Mouse (Mus musculus) adrenal gland, postnatal 36 days (tissue): ENCODE results near the gene Gc. TPM values are rescaled to one million over a fixed set of nuclear protein-coding genes. Genes with fewer than 3 reads are reported as not detected.

Experiments used
- total RNA-seq, 2 experiments: library from RNA; stranded (reverse); gene quantifications; 2 replicates each; pipeline ENCODE4 v1.2.3; 2021

The Gc gene
- total RNA-seq, 2 experiments from 2014 or later, result 2.2 TPM; not detected in 1

Other genes with a start within 250 kb of the Gc start
- gene Npffr2, start 69.5 kb upstream of the Gc start, total RNA-seq, result not detected